Mouse (Mus musculus): Measurements from ENCODE around the gene 4930469K13Rik. TPM values are rescaled to one million over a fixed set of nuclear protein-coding genes. Genes with fewer than 3 reads are reported as not detected.

4930469K13Rik gene
- polyA plus RNA-seq, 1 experiment from 2014 or later: not detected

GRCm38 (mm10) chr11:34053031-34053818 lies 45.1 kb downstream of the 4930469K13Rik start:
- H3K27me3 ChIP-seq (ENCODE audit: control insufficient read depth, insufficient read depth, low read depth, low read length): no peaks in the 10 kb centered on the region
- no peak overlapping the region for H3K9ac ChIP-seq (ENCODE audit: low read depth, low read length)
- H3K4me1 ChIP-seq (ENCODE audit: control insufficient read depth, insufficient read depth, low read length): no peaks in the 10 kb centered on the region
- no peaks in the 10 kb centered on the region for H3K9me3 ChIP-seq (replicated peaks; ENCODE audit: control insufficient read depth, low read length, poor library complexity, severe bottlenecking)
- no peaks in the 10 kb centered on the region for H3K36me3 ChIP-seq (ENCODE audit: control insufficient read depth, insufficient read depth, low read length)
- no peak overlapping the region for H3K4me3 ChIP-seq (ENCODE audit: low read depth, low read length)
- no peak overlapping the region for H3K4me2 ChIP-seq (ENCODE audit: low read length)
- WGBS: 81% methylated on average over 6 of the region's 6 CpGs
- no peak overlapping the region for H3K27ac ChIP-seq (ENCODE audit: low read length)
- ATAC-seq: no peak

- H3K27me3 ChIP-seq (ENCODE audit: control insufficient read depth, insufficient read depth, low read depth, low read length): no peaks in the 10 kb centered on the region
- no peak overlapping the region for H3K27ac ChIP-seq (ENCODE audit: low read length)
- no peak overlapping the region for H3K9ac ChIP-seq (ENCODE audit: low read depth, low read length)
- no peaks in the 10 kb centered on the region for H3K36me3 ChIP-seq (ENCODE audit: control insufficient read depth, insufficient read depth, low read length)
- ATAC-seq: no peak
- WGBS: 88% methylated on average over 2 of the region's 2 CpGs
- H3K4me3 ChIP-seq (ENCODE audit: low read depth, low read length): no peak overlapping the region
- H3K9me3 ChIP-seq (replicated peaks; ENCODE audit: control insufficient read depth, low read length, poor library complexity, severe bottlenecking): no peaks in the 10 kb centered on the region
- H3K4me2 ChIP-seq (ENCODE audit: low read length): no peak overlapping the region
- H3K4me1 ChIP-seq (ENCODE audit: control insufficient read depth, insufficient read depth, low read length): no peaks in the 10 kb centered on the region
Observed at GRCm38 (mm10) chr11:34050643-34051042, 47.7 kb downstream of the 4930469K13Rik start.

GRCm38 (mm10) chr11:34050063-34050462 lies 48.3 kb downstream of the 4930469K13Rik start:
- no peak overlapping the region for H3K4me2 ChIP-seq (ENCODE audit: low read length)
- 72% methylated on average over 1 of the region's 1 CpGs for WGBS
- no peaks in the 10 kb centered on the region for H3K27me3 ChIP-seq (ENCODE audit: control insufficient read depth, insufficient read depth, low read depth, low read length)
- no peak overlapping the region for H3K9ac ChIP-seq (ENCODE audit: low read depth, low read length)
- H3K36me3 ChIP-seq (ENCODE audit: control insufficient read depth, insufficient read depth, low read length): no peaks in the 10 kb centered on the region
- no peak overlapping the region for H3K4me3 ChIP-seq (ENCODE audit: low read depth, low read length)
- no peak overlapping the region for H3K27ac ChIP-seq (ENCODE audit: low read length)
- no peaks in the 10 kb centered on the region for H3K9me3 ChIP-seq (replicated peaks; ENCODE audit: control insufficient read depth, low read length, poor library complexity, severe bottlenecking)
- no peaks in the 10 kb centered on the region for H3K4me1 ChIP-seq (ENCODE audit: control insufficient read depth, insufficient read depth, low read length)
- no peak for ATAC-seq

- Histone ChIP-seq H3K27me3 (ENCODE audit: control insufficient read depth, insufficient read depth, low read depth, low read length) (no peaks in the 10 kb centered on the region), H3K27ac (ENCODE audit: low read length) (no peak overlapping the region), H3K9ac (ENCODE audit: low read depth, low read length) (no peak overlapping the region), H3K9me3 (replicated peaks; ENCODE audit: control insufficient read depth, low read length, poor library complexity, severe bottlenecking) (no peaks in the 10 kb centered on the region), H3K4me3 (ENCODE audit: low read depth, low read length) (no peak overlapping the region), H3K4me1 (ENCODE audit: control insufficient read depth, insufficient read depth, low read length) (no peaks in the 10 kb centered on the region), H3K36me3 (ENCODE audit: control insufficient read depth, insufficient read depth, low read length) (no peaks in the 10 kb centered on the region), H3K4me2 (ENCODE audit: low read length) (no peak overlapping the region)
- 97% methylated on average over 1 of the region's 1 CpGs for WGBS
- no peak for ATAC-seq
Observed at GRCm38 (mm10) chr11:34049125-34049379, 49.3 kb downstream of the 4930469K13Rik start.

GRCm38 (mm10) chr11:34048375-34049124 lies 49.8 kb downstream of the 4930469K13Rik start:
- Histone ChIP-seq H3K9me3 (replicated peaks; ENCODE audit: control insufficient read depth, low read length, poor library complexity, severe bottlenecking) (no peaks in the 10 kb centered on the region), H3K36me3 (ENCODE audit: control insufficient read depth, insufficient read depth, low read length) (no peaks in the 10 kb centered on the region), H3K4me1 (ENCODE audit: control insufficient read depth, insufficient read depth, low read length) (no peaks in the 10 kb centered on the region), H3K27ac (ENCODE audit: low read length) (no peak overlapping the region), H3K4me2 (ENCODE audit: low read length) (no peak overlapping the region), H3K4me3 (ENCODE audit: low read depth, low read length) (no peak overlapping the region), H3K27me3 (ENCODE audit: control insufficient read depth, insufficient read depth, low read depth, low read length) (no peaks in the 10 kb centered on the region), H3K9ac (ENCODE audit: low read depth, low read length) (no peak overlapping the region)
- WGBS: 95% methylated on average over 8 of the region's 8 CpGs
- no peak for ATAC-seq

GRCm38 (mm10) chr11:34047542-34047937 lies 50.8 kb downstream of the 4930469K13Rik start:
- H3K4me2 ChIP-seq (ENCODE audit: low read length): no peak overlapping the region
- H3K9me3 ChIP-seq (replicated peaks; ENCODE audit: control insufficient read depth, low read length, poor library complexity, severe bottlenecking): no peaks in the 10 kb centered on the region
- H3K4me1 ChIP-seq (ENCODE audit: control insufficient read depth, insufficient read depth, low read length): no peaks in the 10 kb centered on the region
- WGBS: 83% methylated on average over 5 of the region's 5 CpGs
- H3K27me3 ChIP-seq (ENCODE audit: control insufficient read depth, insufficient read depth, low read depth, low read length): no peaks in the 10 kb centered on the region
- H3K4me3 ChIP-seq (ENCODE audit: low read depth, low read length): no peak overlapping the region
- H3K9ac ChIP-seq (ENCODE audit: low read depth, low read length): no peak overlapping the region
- no peaks in the 10 kb centered on the region for H3K36me3 ChIP-seq (ENCODE audit: control insufficient read depth, insufficient read depth, low read length)
- no peak for ATAC-seq
- H3K27ac ChIP-seq (ENCODE audit: low read length): no peak overlapping the region

- no peak for ATAC-seq
Observed at GRCm38 (mm10) chr11:34046767-34047541, 51.4 kb downstream of the 4930469K13Rik start, which contains the start of gene Lcp2. Gene Lcp2, plus strand, starts transcription at chr11:34046920.

GRCm38 (mm10) chr11:34042808-34043207 lies 55.5 kb downstream of the 4930469K13Rik start:
- Histone ChIP-seq H3K4me1 (ENCODE audit: control insufficient read depth, insufficient read depth, low read length) (no peaks in the 10 kb centered on the region), H3K9me3 (replicated peaks; ENCODE audit: control insufficient read depth, low read length, poor library complexity, severe bottlenecking) (no peaks in the 10 kb centered on the region), H3K4me2 (ENCODE audit: low read length) (no peak overlapping the region), H3K27ac (ENCODE audit: low read length) (no peak overlapping the region), H3K27me3 (ENCODE audit: control insufficient read depth, insufficient read depth, low read depth, low read length) (no peaks in the 10 kb centered on the region), H3K4me3 (ENCODE audit: low read depth, low read length) (no peak overlapping the region), H3K9ac (ENCODE audit: low read depth, low read length) (no peak overlapping the region), H3K36me3 (ENCODE audit: control insufficient read depth, insufficient read depth, low read length) (no peaks in the 10 kb centered on the region)
- no peak for ATAC-seq
- 67% methylated on average over 1 of the region's 1 CpGs for WGBS

More at GRCm38 (mm10) chr11:34046767-34047541, 51.4 kb downstream of the 4930469K13Rik start, which contains the start of gene Lcp2:
- H3K9me3 ChIP-seq (replicated peaks; ENCODE audit: control insufficient read depth, low read length, poor library complexity, severe bottlenecking): no peaks in the 10 kb centered on the region
- H3K4me3 ChIP-seq (ENCODE audit: low read depth, low read length): no peak within 1 kb of the TSS
- WGBS: 86% methylated on average over 6 of the region's 6 CpGs
- no peaks in the 10 kb centered on the region for H3K36me3 ChIP-seq (ENCODE audit: control insufficient read depth, insufficient read depth, low read length)
- no peaks in the 10 kb centered on the region for H3K4me1 ChIP-seq (ENCODE audit: control insufficient read depth, insufficient read depth, low read length)
- H3K27ac ChIP-seq (ENCODE audit: low read length): no peak within 1 kb of the TSS
- H3K27me3 ChIP-seq (ENCODE audit: control insufficient read depth, insufficient read depth, low read depth, low read length): no peaks in the 10 kb centered on the region
- no peak within 1 kb of the TSS for H3K9ac ChIP-seq (ENCODE audit: low read depth, low read length)
- no peak within 1 kb of the TSS for H3K4me2 ChIP-seq (ENCODE audit: low read length)

Measured in midbrain, embryonic 16.5 days (tissue).